Mouse (Mus musculus) forebrain, embryonic 12.5 days (tissue): Measurements from ENCODE around the gene Sgk2. TPM values are rescaled to one million over a fixed set of nuclear protein-coding genes. Genes with fewer than 3 reads are reported as not detected.
A peak's percentile ranks its signal among the peaks of the same experiment; 100 is the strongest.

ENCODE experiments used
- ATAC-seq: fragments of 200-750 bp; cut with Nextera tagmentation; 2 replicates; pipeline ENCODE4 v1.8.0; 2017; ENCODE audit warnings: moderate TSS enrichment; ENCODE audit not compliant: low FRiP score
- H3K27ac ChIP-seq: fragments of 300-500 bp; sonication (generic); 2 replicates; pipeline ENCODE4 v1.5.1; 2016; ENCODE audit warnings: mild to moderate bottlenecking
- H3K27me3 ChIP-seq: fragments of 300-500 bp; sonication (generic); 2 replicates; pipeline ENCODE4 v1.6.1; 2016; ENCODE audit warnings: mild to moderate bottlenecking
- H3K36me3 ChIP-seq: fragments of 300-500 bp; sonication (generic); replicated peaks from 2 replicates; pipeline ENCODE4 v1.6.1; 2016; ENCODE audit warnings: mild to moderate bottlenecking
- H3K4me1 ChIP-seq: fragments of 300-500 bp; sonication (generic); 2 replicates; pipeline ENCODE4 v1.6.1; 2016
- H3K4me2 ChIP-seq: fragments of 300-500 bp; sonication (generic); 2 replicates; pipeline ENCODE4 v1.6.1; 2016; ENCODE audit warnings: mild to moderate bottlenecking, moderate library complexity
- H3K4me3 ChIP-seq: fragments of 300-500 bp; sonication (generic); replicated peaks from 2 replicates; pipeline ENCODE4 v1.5.1; 2016; ENCODE audit warnings: mild to moderate bottlenecking
- H3K9ac ChIP-seq: fragments of 300-500 bp; sonication (generic); 2 replicates; pipeline ENCODE4 v1.6.1; 2016; ENCODE audit warnings: mild to moderate bottlenecking
- H3K9me3 ChIP-seq: fragments of 300-500 bp; sonication (generic); 2 replicates; pipeline ENCODE4 v1.6.1; 2016
- WGBS: fragments of 180-500 bp; shearing (Covaris S2); methylation state at CpG from one replicate; pipeline ENCODE4 v1.1.7; 2016; 5-methylcytosine and 5-hydroxymethylcytosine counted together
- polyA plus RNA-seq: library from polyadenylated mRNA; unstranded; fragments of >200 nt; fragmentation: Nextera tagmentation; extraction: Ambion mirVana; gene quantifications from 2 replicates; pipeline ENCODE4 v1.2.1, GENCODE M21; 2016

Gene Sgk2
- polyA plus RNA-seq, 1 experiment from 2014 or later, result not detected

GRCm38 (mm10) chr2:162970896-162971295 lies 16.2 kb upstream of the Sgk2 start:
- ATAC-seq, result no peak
- no peak overlapping the region for H3K27ac ChIP-seq
- H3K9ac ChIP-seq, result no peak overlapping the region
- no peaks in the 10 kb centered on the region for H3K27me3 ChIP-seq
- H3K4me3 ChIP-seq, result no peak overlapping the region
- no peaks in the 10 kb centered on the region for H3K9me3 ChIP-seq
- peaks cover 16% of the 10 kb centered on the region for H3K4me1 ChIP-seq
- H3K4me2 ChIP-seq, result no peak overlapping the region
- H3K36me3 ChIP-seq, result no peaks in the 10 kb centered on the region
- 90% methylated on average over 6 of the region's 6 CpGs for WGBS

- no peak overlapping the region for H3K4me3 ChIP-seq
- WGBS, result 80% methylated on average over 7 of the region's 7 CpGs
- no peaks in the 10 kb centered on the region for H3K36me3 ChIP-seq
- H3K9ac ChIP-seq, result no peak overlapping the region
- no peak for ATAC-seq
- no peaks in the 10 kb centered on the region for H3K9me3 ChIP-seq
- H3K4me1 ChIP-seq, result peaks cover 16% of the 10 kb centered on the region
- H3K27ac ChIP-seq, result no peak overlapping the region
- H3K27me3 ChIP-seq, result no peaks in the 10 kb centered on the region
- H3K4me2 ChIP-seq, result no peak overlapping the region
Observed at GRCm38 (mm10) chr2:162972752-162973151, 14.4 kb upstream of the Sgk2 start.

- peaks cover 16% of the 10 kb centered on the region for H3K4me1 ChIP-seq
- 76% methylated on average over 5 of the region's 5 CpGs for WGBS
- ATAC-seq, result no peak
Observed at GRCm38 (mm10) chr2:162973206-162973605, 13.9 kb upstream of the Sgk2 start.

GRCm38 (mm10) chr2:162973637-162974036 lies 13.5 kb upstream of the Sgk2 start:
- H3K27ac ChIP-seq, result no peak overlapping the region

More at GRCm38 (mm10) chr2:162973206-162973605, 13.9 kb upstream of the Sgk2 start:
- no peaks in the 10 kb centered on the region for H3K27me3 ChIP-seq
- H3K27ac ChIP-seq, result no peak overlapping the region
- no peak overlapping the region for H3K4me3 ChIP-seq
- H3K4me2 ChIP-seq, result no peak overlapping the region
- H3K9ac ChIP-seq, result no peak overlapping the region
- H3K36me3 ChIP-seq, result no peaks in the 10 kb centered on the region
- H3K9me3 ChIP-seq, result no peaks in the 10 kb centered on the region

GRCm38 (mm10) chr2:162975157-162975775 lies 11.9 kb upstream of the Sgk2 start:
- no peaks in the 10 kb centered on the region for H3K36me3 ChIP-seq
- no peak overlapping the region for H3K9ac ChIP-seq
- H3K4me2 ChIP-seq, result no peak overlapping the region
- WGBS, result 80% methylated on average over 11 of the region's 11 CpGs
- no peak overlapping the region for H3K4me3 ChIP-seq
- peaks cover 16% of the 10 kb centered on the region for H3K4me1 ChIP-seq
- H3K9me3 ChIP-seq, result no peaks in the 10 kb centered on the region
- no peaks in the 10 kb centered on the region for H3K27me3 ChIP-seq
- H3K27ac ChIP-seq, result 0 out of 2 replicates have a peak overlapping the region, but pooled peaks have one; percentile 31
- no peak for ATAC-seq

More at GRCm38 (mm10) chr2:162973637-162974036, 13.5 kb upstream of the Sgk2 start:
- no peak overlapping the region for H3K4me2 ChIP-seq
- ATAC-seq, result no peak
- no peaks in the 10 kb centered on the region for H3K36me3 ChIP-seq
- peaks cover 16% of the 10 kb centered on the region for H3K4me1 ChIP-seq
- H3K9ac ChIP-seq, result no peak overlapping the region
- 20% methylated on average over 11 of the region's 11 CpGs for WGBS
- no peaks in the 10 kb centered on the region for H3K9me3 ChIP-seq
- H3K4me3 ChIP-seq, result no peak overlapping the region
- H3K27me3 ChIP-seq, result no peaks in the 10 kb centered on the region

- ATAC-seq, result no peak
- no peak overlapping the region for H3K4me2 ChIP-seq
- H3K27me3 ChIP-seq, result no peaks in the 10 kb centered on the region
- H3K36me3 ChIP-seq, result no peaks in the 10 kb centered on the region
- 67% methylated on average over 4 of the region's 4 CpGs for WGBS
- H3K9ac ChIP-seq, result no peak overlapping the region
- peaks cover 16% of the 10 kb centered on the region for H3K4me1 ChIP-seq
- no peaks in the 10 kb centered on the region for H3K9me3 ChIP-seq
- H3K27ac ChIP-seq, result no peak overlapping the region
- no peak overlapping the region for H3K4me3 ChIP-seq
Observed at GRCm38 (mm10) chr2:162976001-162976400, 11.1 kb upstream of the Sgk2 start.

GRCm38 (mm10) chr2:162984381-162984780 lies 2.7 kb upstream of the Sgk2 start:
- Histone ChIP-seq H3K9me3 (no peaks in the 10 kb centered on the region), H3K27ac (no peak overlapping the region), H3K4me1 (no peaks in the 10 kb centered on the region), H3K4me2 (no peak overlapping the region), H3K27me3 (peaks cover 3% of the 10 kb centered on the region; the same call in 1 of the 2 replicates), H3K9ac (no peak overlapping the region), H3K4me3 (no peak overlapping the region), H3K36me3 (no peaks in the 10 kb centered on the region)
- ATAC-seq, result no peak
- 89% methylated on average over 6 of the region's 6 CpGs for WGBS

GRCm38 (mm10) chr2:162985923-162986322 lies 1.2 kb upstream of the Sgk2 start:
- Histone ChIP-seq H3K4me3 (no peak overlapping the region), H3K9me3 (no peaks in the 10 kb centered on the region), H3K27me3 (peaks cover 3% of the 10 kb centered on the region; the same call in 1 of the 2 replicates), H3K27ac (no peak overlapping the region), H3K4me1 (no peaks in the 10 kb centered on the region), H3K4me2 (no peak overlapping the region), H3K9ac (no peak overlapping the region), H3K36me3 (no peaks in the 10 kb centered on the region)
- no peak for ATAC-seq
- WGBS, result 64% methylated on average over 3 of the region's 3 CpGs

GRCm38 (mm10) chr2:162986764-162987163 lies 366 bp upstream of the Sgk2 start:
- no peaks in the 10 kb centered on the region for H3K4me1 ChIP-seq
- H3K36me3 ChIP-seq, result no peaks in the 10 kb centered on the region
- no peaks in the 10 kb centered on the region for H3K9me3 ChIP-seq
- no peak overlapping the region for H3K9ac ChIP-seq
- no peak for ATAC-seq
- 94% methylated on average over 3 of the region's 3 CpGs for WGBS
- no peak overlapping the region for H3K4me2 ChIP-seq
- no peak overlapping the region for H3K27ac ChIP-seq
- H3K4me3 ChIP-seq, result no peak overlapping the region
- H3K27me3 ChIP-seq, result peaks cover 7% of the 10 kb centered on the region; the same call in 1 of the 2 replicates

- H3K27ac ChIP-seq, result no peak overlapping the region
- H3K9ac ChIP-seq, result no peak overlapping the region
- WGBS, result 90% methylated on average over 4 of the region's 4 CpGs
- no peaks in the 10 kb centered on the region for H3K4me1 ChIP-seq
- H3K36me3 ChIP-seq, result no peaks in the 10 kb centered on the region
- no peak overlapping the region for H3K4me2 ChIP-seq
- H3K4me3 ChIP-seq, result no peak overlapping the region
- peaks cover 7% of the 10 kb centered on the region; the same call in 1 of the 2 replicates for H3K27me3 ChIP-seq
- ATAC-seq, result no peak
- H3K9me3 ChIP-seq, result no peaks in the 10 kb centered on the region
Observed at GRCm38 (mm10) chr2:162988235-162988634, 1.1 kb downstream of the Sgk2 start.

GRCm38 (mm10) chr2:162991394-162992083 lies 4.4 kb downstream of the Sgk2 start:
- 29% methylated on average over 6 of the region's 6 CpGs for WGBS
- Histone ChIP-seq H3K4me1 (no peaks in the 10 kb centered on the region), H3K4me2 (no peak overlapping the region), H3K9me3 (no peaks in the 10 kb centered on the region), H3K4me3 (no peak overlapping the region), H3K36me3 (no peaks in the 10 kb centered on the region), H3K27me3 (peaks cover 7% of the 10 kb centered on the region; the same call in 1 of the 2 replicates), H3K9ac (no peak overlapping the region), H3K27ac (no peak overlapping the region)
- no peak for ATAC-seq

GRCm38 (mm10) chr2:162992084-162992437 lies 4.9 kb downstream of the Sgk2 start:
- no peak overlapping the region for H3K4me2 ChIP-seq
- H3K9me3 ChIP-seq, result no peaks in the 10 kb centered on the region
- H3K4me3 ChIP-seq, result no peak overlapping the region
- peaks cover 3% of the 10 kb centered on the region; the same call in 1 of the 2 replicates for H3K27me3 ChIP-seq
- no peak for ATAC-seq
- no peaks in the 10 kb centered on the region for H3K4me1 ChIP-seq
- H3K27ac ChIP-seq, result no peak overlapping the region
- H3K36me3 ChIP-seq, result no peaks in the 10 kb centered on the region
- no peak overlapping the region for H3K9ac ChIP-seq
